ENCODE assay signal across 12 mouse cellular contexts in the genomic region with DNA sequence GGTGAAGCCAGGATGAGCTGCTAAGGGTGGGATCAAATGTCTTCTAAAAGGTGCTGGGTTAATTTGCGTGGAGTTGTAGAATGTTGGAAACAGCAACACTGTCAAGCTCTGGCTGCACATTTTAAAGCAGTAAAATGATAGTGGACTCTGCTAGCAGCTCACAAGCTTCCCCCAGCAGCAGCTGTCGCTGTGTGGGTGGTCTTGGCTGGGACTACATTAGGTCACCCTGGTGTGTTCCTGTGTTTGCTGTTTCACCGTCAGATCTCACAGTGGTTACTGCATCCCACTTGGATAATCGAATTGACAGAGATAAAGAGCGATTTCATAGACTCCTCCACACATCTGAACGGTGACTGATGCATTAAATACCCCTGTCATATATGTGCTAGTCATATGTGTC.
DNase-seq lines count a peak whose midpoint lies in the region; ATAC-seq lines count a peak whose summit lies in the region.
"Had no signal": no experiment of that assay in that cellular context is flagged by ENCODE, and none has a peak within 500 bp of the region (broad histone marks: within the 10 kb centered on the region; RNA-seq: fewer than 3 reads in every experiment).

No protein-coding gene starts in this region.

- no peak for ATAC-seq in hindbrain, embryonic 13.5 days (ENCODE audit: low FRiP score)
- no peak for ATAC-seq in midbrain, embryonic 16.5 days
- ATAC-seq in intestine, embryonic 16.5 days, result peak; percentile 59; the same call in 1 of the 2 replicates
- ATAC-seq: activated CD4-positive, CD25-positive, alpha-beta regulatory T cell, adult 4 months had no signal

- H3K4me3 ChIP-seq in hindbrain, embryonic 10.5 days, result no peak overlapping the region
- no peak overlapping the region for H3K4me3 ChIP-seq in hindbrain, embryonic 13.5 days
- H3K4me3 ChIP-seq in midbrain, embryonic 10.5 days, result no peak overlapping the region
- no peak overlapping the region for H3K4me3 ChIP-seq in midbrain, embryonic 16.5 days (ENCODE audit: low read depth, low read length)
- H3K4me3 ChIP-seq in intestine, embryonic 16.5 days (ENCODE audit: low read length), result no peak overlapping the region
- H3K4me3 ChIP-seq: forebrain, embryonic 12.5 days had no signal

- H3K4me1 ChIP-seq in hindbrain, embryonic 10.5 days (replicated peaks), result peaks cover 23% of the 10 kb centered on the region
- 0 out of 2 replicates have a peak, but pooled peaks cover 3% of the 10 kb centered on the region for H3K4me1 ChIP-seq in hindbrain, embryonic 13.5 days (replicated peaks)
- peaks cover 17% of the 10 kb centered on the region for H3K4me1 ChIP-seq in midbrain, embryonic 10.5 days
- no peaks in the 10 kb centered on the region for H3K4me1 ChIP-seq in midbrain, embryonic 16.5 days (ENCODE audit: control insufficient read depth, insufficient read depth, low read length)
- H3K4me1 ChIP-seq in intestine, embryonic 16.5 days (ENCODE audit: control insufficient read depth, insufficient read depth, low read length), result peaks cover 12% of the 10 kb centered on the region; the same call in 1 of the 2 replicates

- peak; percentile 44 for DNase-seq in hindbrain, embryonic 10.5 days (ENCODE audit: low spot score)
- DNase-seq in midbrain, embryonic 10.5 days (ENCODE audit: low spot score), result peak; percentile 22
- DNase-seq in testis, postnatal 10 days (ENCODE audit: low spot score), result peak; percentile 67
- no peak for DNase-seq in spleen, adult 12 weeks (ENCODE audit: low spot score)
- no peak for DNase-seq in spleen, adult 18-20 months
- DNase-seq: cerebellum, adult 8-10 months; thymus, postnatal 25 days had no signal

- no peaks in the 10 kb centered on the region for H3K36me3 ChIP-seq in hindbrain, embryonic 10.5 days
- no peaks in the 10 kb centered on the region for H3K36me3 ChIP-seq in hindbrain, embryonic 13.5 days
- H3K36me3 ChIP-seq in midbrain, embryonic 10.5 days, result no peaks in the 10 kb centered on the region
- H3K36me3 ChIP-seq in midbrain, embryonic 16.5 days (ENCODE audit: control insufficient read depth, insufficient read depth, low read length), result no peaks in the 10 kb centered on the region
- no peaks in the 10 kb centered on the region for H3K36me3 ChIP-seq in intestine, embryonic 16.5 days (ENCODE audit: control insufficient read depth, insufficient read depth, low read length)
- H3K36me3 ChIP-seq: forebrain, embryonic 12.5 days had no signal

- WGBS in hindbrain, embryonic 10.5 days, result 61% methylated on average over 6 of the region's 6 CpGs
- 65% methylated on average over 6 of the region's 6 CpGs for WGBS in hindbrain, embryonic 13.5 days
- 73% methylated on average over 6 of the region's 6 CpGs for WGBS in midbrain, embryonic 10.5 days
- 63% methylated on average over 6 of the region's 6 CpGs for WGBS in midbrain, embryonic 16.5 days
- WGBS in intestine, embryonic 16.5 days, result 39% methylated on average over 6 of the region's 6 CpGs

- no peak overlapping the region for H3K27ac ChIP-seq in hindbrain, embryonic 10.5 days
- H3K27ac ChIP-seq in hindbrain, embryonic 13.5 days, result no peak overlapping the region
- peak overlapping the region; percentile 38; the same call in 1 of the 2 replicates for H3K27ac ChIP-seq in midbrain, embryonic 10.5 days (replicated peaks)
- H3K27ac ChIP-seq in midbrain, embryonic 16.5 days (ENCODE audit: low read length), result no peak overlapping the region
- peak overlapping the region; percentile 25; the same call in 1 of the 2 replicates for H3K27ac ChIP-seq in intestine, embryonic 16.5 days (ENCODE audit: low read length)
- H3K27ac ChIP-seq: forebrain, embryonic 12.5 days had no signal

- H3K9ac ChIP-seq in hindbrain, embryonic 13.5 days, result no peak overlapping the region
- H3K9ac ChIP-seq in midbrain, embryonic 16.5 days (ENCODE audit: low read depth, low read length), result no peak overlapping the region
- H3K9ac ChIP-seq in intestine, embryonic 16.5 days (ENCODE audit: low read depth, low read length), result no peak overlapping the region
- H3K9ac ChIP-seq: forebrain, embryonic 12.5 days had no signal

- no peaks in the 10 kb centered on the region for H3K27me3 ChIP-seq in hindbrain, embryonic 10.5 days (ENCODE audit: insufficient read depth, poor library complexity, severe bottlenecking)
- no peaks in the 10 kb centered on the region for H3K27me3 ChIP-seq in hindbrain, embryonic 13.5 days
- H3K27me3 ChIP-seq in midbrain, embryonic 10.5 days (ENCODE audit: low read depth, poor library complexity, severe bottlenecking), result no peaks in the 10 kb centered on the region
- no peaks in the 10 kb centered on the region for H3K27me3 ChIP-seq in midbrain, embryonic 16.5 days (ENCODE audit: control insufficient read depth, insufficient read depth, low read depth, low read length)
- no peaks in the 10 kb centered on the region for H3K27me3 ChIP-seq in intestine, embryonic 16.5 days (replicated peaks; ENCODE audit: control insufficient read depth, insufficient read depth, low read length)
- H3K27me3 ChIP-seq: forebrain, embryonic 12.5 days had no signal

- H3K4me2 ChIP-seq in hindbrain, embryonic 13.5 days, result no peak overlapping the region
- no peak overlapping the region for H3K4me2 ChIP-seq in midbrain, embryonic 16.5 days (ENCODE audit: low read length)
- no peak overlapping the region for H3K4me2 ChIP-seq in intestine, embryonic 16.5 days (ENCODE audit: low read depth, low read length)
- H3K4me2 ChIP-seq: forebrain, embryonic 12.5 days had no signal

- H3K9me3 ChIP-seq in hindbrain, embryonic 10.5 days, result no peaks in the 10 kb centered on the region
- H3K9me3 ChIP-seq in hindbrain, embryonic 13.5 days, result no peaks in the 10 kb centered on the region
- no peaks in the 10 kb centered on the region for H3K9me3 ChIP-seq in midbrain, embryonic 10.5 days (replicated peaks)
- no peaks in the 10 kb centered on the region for H3K9me3 ChIP-seq in midbrain, embryonic 16.5 days (replicated peaks; ENCODE audit: control insufficient read depth, low read length, poor library complexity, severe bottlenecking)
- H3K9me3 ChIP-seq in intestine, embryonic 16.5 days (ENCODE audit: control insufficient read depth, low read length), result no peaks in the 10 kb centered on the region
- H3K9me3 ChIP-seq: forebrain, embryonic 12.5 days had no signal

Comparison
In these comparisons a context has a peak if more than half of its experiments do, and no peak if none do; other contexts are left out.
1. H3K27ac ChIP-seq: peak in midbrain, embryonic 10.5 days (single experiment) and intestine, embryonic 16.5 days (single experiment); none in hindbrain, embryonic 10.5 days (single experiment), hindbrain, embryonic 13.5 days (single experiment) and midbrain, embryonic 16.5 days (single experiment).
2. DNase-seq: peak in hindbrain, embryonic 10.5 days (single experiment), midbrain, embryonic 10.5 days (single experiment) and testis, postnatal 10 days (single experiment); none in spleen, adult 12 weeks (single experiment) and spleen, adult 18-20 months (0 of 2).